Mouse (Mus musculus) stomach, embryonic 14.5 days (tissue): ENCODE measurements around the gene Fancc. TPM values are rescaled to one million over a fixed set of nuclear protein-coding genes. Genes with fewer than 3 reads are reported as not detected.

Source experiments
- ATAC-seq: fragments of 200-750 bp; cut with Nextera tagmentation; 2 replicates; pipeline ENCODE4 v1.8.0; 2017; ENCODE audit warnings: low read depth, moderate TSS enrichment; ENCODE audit not compliant: insufficient number of reproducible peaks, insufficient read depth, low FRiP score
- H3K27ac ChIP-seq: fragments of 300-500 bp; sonication (generic); 2 replicates; pipeline ENCODE4 v1.5.1; 2014; ENCODE audit warnings: mild to moderate bottlenecking, low read length, moderate library complexity, mixed read lengths
- H3K27me3 ChIP-seq: fragments of 300-500 bp; sonication (generic); 2 replicates; pipeline ENCODE4 v1.6.1; 2014; ENCODE audit warnings: low read length, control low read depth, mixed read lengths; ENCODE audit not compliant: control insufficient read depth, insufficient read depth
- H3K36me3 ChIP-seq: fragments of 300-500 bp; sonication (generic); 2 replicates; pipeline ENCODE4 v1.6.1; 2014; ENCODE audit warnings: mild to moderate bottlenecking, control low read depth, low read length, moderate library complexity, mixed read lengths; ENCODE audit not compliant: control insufficient read depth, insufficient read depth
- H3K4me1 ChIP-seq: fragments of 300-500 bp; sonication (generic); 2 replicates; pipeline ENCODE4 v1.6.1; 2014; ENCODE audit warnings: low read length, control low read depth, mixed read lengths; ENCODE audit not compliant: control insufficient read depth, insufficient read depth
- H3K4me2 ChIP-seq: fragments of 300-500 bp; sonication (generic); replicated peaks from 2 replicates; pipeline ENCODE4 v1.6.1; 2014; ENCODE audit warnings: low read depth, low read length, control low read depth
- H3K4me3 ChIP-seq: fragments of 300-500 bp; sonication (generic); 2 replicates; pipeline ENCODE4 v1.5.1; 2014; ENCODE audit warnings: low read depth, low read length, control low read depth
- H3K9ac ChIP-seq: fragments of 300-500 bp; sonication (generic); replicated peaks from 2 replicates; pipeline ENCODE4 v1.6.1; 2014; ENCODE audit warnings: low read depth, mild to moderate bottlenecking, control low read depth, low read length, moderate library complexity, mixed read lengths
- H3K9me3 ChIP-seq: fragments of 300-500 bp; sonication (generic); 2 replicates; pipeline ENCODE4 v1.6.1; 2016; ENCODE audit warnings: low read depth, low read length, control low read depth; ENCODE audit not compliant: control insufficient read depth
- WGBS: fragments of 180-500 bp; shearing (Covaris S2); extraction: QIAGEN DNeasy Blood & Tissue Kit; methylation state at CpG from one replicate; pipeline ENCODE4 v1.1.7; 2014; 5-methylcytosine and 5-hydroxymethylcytosine counted together
- polyA plus RNA-seq: library from polyadenylated mRNA; unstranded; fragments of >200 nt; fragmentation: Nextera tagmentation; extraction: Ambion mirVana; gene quantifications from 2 replicates; pipeline ENCODE4 v1.2.1, GENCODE M21; 2014

Fancc gene
- polyA plus RNA-seq, 1 experiment from 2014 or later = 24.3 TPM

DNA sequence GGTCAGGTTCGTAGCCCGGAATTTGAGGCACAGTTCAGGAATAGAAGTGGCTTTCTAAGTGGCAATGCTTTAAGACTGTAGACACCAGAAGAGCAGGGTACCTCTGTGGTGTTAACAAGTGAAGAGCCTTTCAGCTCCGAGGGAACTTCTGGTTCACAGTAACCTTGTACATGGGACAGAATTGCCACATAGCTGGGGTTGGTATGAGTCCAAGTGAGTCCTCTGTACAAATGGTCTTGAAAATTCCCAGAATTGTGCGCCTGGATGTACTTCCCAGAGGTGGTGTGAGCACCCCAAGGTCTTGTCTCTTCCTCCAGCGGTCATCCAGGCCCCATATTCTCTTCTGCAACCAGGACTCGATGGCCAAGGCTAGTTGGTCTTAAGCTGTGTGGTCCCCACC, 206.1 kb downstream of the Fancc start:
- 96% methylated on average over 6 of the region's 6 CpGs for WGBS
- ATAC-seq = no peak
- peaks cover 24% of the 10 kb centered on the region for H3K4me1 ChIP-seq

GRCm38 (mm10) chr13:63290126-63290525, 207.0 kb downstream of the Fancc start:
- 85% methylated on average over 4 of the region's 4 CpGs for WGBS
- peaks cover 45% of the 10 kb centered on the region for H3K36me3 ChIP-seq
- H3K4me3 ChIP-seq = no peak overlapping the region
- H3K9me3 ChIP-seq = no peaks in the 10 kb centered on the region
- H3K27me3 ChIP-seq = no peaks in the 10 kb centered on the region
- H3K27ac ChIP-seq = no peak overlapping the region
- H3K4me2 ChIP-seq = no peak overlapping the region
- peaks cover 24% of the 10 kb centered on the region for H3K4me1 ChIP-seq
- ATAC-seq = no peak
- H3K9ac ChIP-seq = no peak overlapping the region

More for the DNA sequence above, 206.1 kb downstream of the Fancc start:
- Histone ChIP-seq H3K36me3 (peaks cover 40% of the 10 kb centered on the region), H3K4me2 (no peak overlapping the region), H3K9me3 (no peaks in the 10 kb centered on the region), H3K9ac (no peak overlapping the region), H3K27me3 (no peaks in the 10 kb centered on the region), H3K4me3 (no peak overlapping the region), H3K27ac (no peak overlapping the region)

GRCm38 (mm10) chr13:63289687-63290086, 207.4 kb downstream of the Fancc start:
- peaks cover 48% of the 10 kb centered on the region for H3K36me3 ChIP-seq
- 57% methylated on average over 5 of the region's 5 CpGs for WGBS
- no peaks in the 10 kb centered on the region for H3K27me3 ChIP-seq
- H3K9ac ChIP-seq = no peak overlapping the region
- H3K27ac ChIP-seq = no peak overlapping the region
- H3K4me2 ChIP-seq = no peak overlapping the region
- ATAC-seq = no peak
- no peak overlapping the region for H3K4me3 ChIP-seq
- peaks cover 22% of the 10 kb centered on the region for H3K4me1 ChIP-seq
- no peaks in the 10 kb centered on the region for H3K9me3 ChIP-seq

- Histone ChIP-seq H3K27me3 (no peaks in the 10 kb centered on the region), H3K36me3 (peaks cover 49% of the 10 kb centered on the region), H3K27ac (peak overlapping the region; percentile 41; the same call in 1 of the 2 replicates), H3K4me3 (no peak overlapping the region), H3K4me2 (no peak overlapping the region), H3K9ac (no peak overlapping the region), H3K9me3 (no peaks in the 10 kb centered on the region), H3K4me1 (peaks cover 16% of the 10 kb centered on the region)
- no peak for ATAC-seq
- WGBS = 46% methylated on average over 4 of the region's 4 CpGs
These were observed 207.9 kb downstream of the Fancc start for GRCm38 (mm10) chr13:63289152-63289551.

DNA sequence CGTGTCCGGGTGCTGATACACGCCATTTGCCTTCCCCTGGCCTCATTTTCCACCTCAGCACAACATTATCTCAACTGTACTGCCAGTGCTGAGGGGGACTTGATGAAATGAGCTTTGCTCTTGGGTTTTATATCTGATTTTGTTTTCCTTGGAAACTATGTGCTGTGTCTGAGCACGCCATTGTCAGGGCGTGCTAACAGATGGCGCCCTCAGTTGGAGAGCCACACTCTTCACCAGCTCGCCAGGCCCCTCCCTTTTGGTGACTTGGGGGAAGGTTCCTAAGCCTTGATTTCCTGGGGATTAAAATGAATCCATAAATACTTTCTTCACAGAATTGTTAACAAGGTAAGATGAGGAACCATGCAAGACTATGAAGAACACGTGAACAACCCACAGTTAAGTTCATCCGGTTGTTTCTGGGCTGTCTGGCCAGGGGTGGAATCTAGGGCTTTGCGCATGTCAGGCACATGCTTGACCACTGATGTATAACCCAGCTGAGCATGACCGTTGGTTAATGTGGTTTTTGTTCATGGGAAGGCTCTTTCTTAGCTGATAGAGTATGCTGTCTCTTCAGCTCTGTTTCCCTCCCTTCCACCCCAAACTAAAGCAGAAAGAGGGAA, 210.5 kb downstream of the Fancc start:
- Histone ChIP-seq H3K4me1 (peaks cover 9% of the 10 kb centered on the region), H3K9ac (no peak overlapping the region), H3K4me3 (no peak overlapping the region), H3K27ac (no peak overlapping the region), H3K4me2 (no peak overlapping the region), H3K36me3 (peaks cover 61% of the 10 kb centered on the region), H3K27me3 (no peaks in the 10 kb centered on the region), H3K9me3 (no peaks in the 10 kb centered on the region)
- ATAC-seq = no peak
- 88% methylated on average over 11 of the region's 11 CpGs for WGBS

GRCm38 (mm10) chr13:63284748-63285147, 212.3 kb downstream of the Fancc start:
- Histone ChIP-seq H3K36me3 (peaks cover 52% of the 10 kb centered on the region), H3K9me3 (no peaks in the 10 kb centered on the region), H3K27ac (no peak overlapping the region), H3K4me3 (no peak overlapping the region), H3K4me1 (peaks cover 26% of the 10 kb centered on the region), H3K9ac (no peak overlapping the region), H3K27me3 (no peaks in the 10 kb centered on the region), H3K4me2 (no peak overlapping the region)
- 97% methylated on average over 3 of the region's 3 CpGs for WGBS
- no peak for ATAC-seq

DNA sequence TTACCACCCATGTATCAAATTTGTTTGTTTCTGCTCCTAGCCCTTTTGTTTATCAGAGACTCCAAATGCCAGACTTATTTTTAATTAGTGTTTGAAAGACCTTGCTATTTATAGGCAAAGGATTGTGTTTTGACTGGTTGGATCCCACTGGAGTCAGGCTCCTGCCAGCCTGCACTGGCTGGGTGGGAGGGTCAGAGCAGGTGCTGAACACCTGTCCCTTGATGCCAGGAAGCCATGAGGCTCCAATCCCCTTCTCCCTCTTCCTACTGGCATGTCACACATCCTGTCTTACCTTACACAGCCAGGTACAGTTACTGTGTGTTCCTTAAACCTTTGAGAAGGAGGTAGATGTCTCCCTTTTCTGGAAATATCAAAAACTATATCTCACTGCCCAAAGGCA, 213.8 kb downstream of the Fancc start:
- H3K27me3 ChIP-seq = no peaks in the 10 kb centered on the region
- ATAC-seq = no peak
- H3K9me3 ChIP-seq = no peaks in the 10 kb centered on the region
- H3K4me1 ChIP-seq = peaks cover 36% of the 10 kb centered on the region
- no peak overlapping the region for H3K27ac ChIP-seq
- no peak overlapping the region for H3K4me2 ChIP-seq
- H3K9ac ChIP-seq = no peak overlapping the region
- no peak overlapping the region for H3K4me3 ChIP-seq
- H3K36me3 ChIP-seq = peaks cover 47% of the 10 kb centered on the region

GRCm38 (mm10) chr13:63281206-63281605, 215.9 kb downstream of the Fancc start:
- Histone ChIP-seq H3K27me3 (no peaks in the 10 kb centered on the region), H3K4me2 (no peak overlapping the region), H3K9me3 (no peaks in the 10 kb centered on the region), H3K4me3 (no peak overlapping the region), H3K27ac (peak overlapping the region; percentile 36; the same call in 1 of the 2 replicates), H3K9ac (no peak overlapping the region), H3K36me3 (peaks cover 29% of the 10 kb centered on the region), H3K4me1 (peaks cover 51% of the 10 kb centered on the region)
- WGBS = 69% methylated on average over 8 of the region's 8 CpGs
- no peak for ATAC-seq

GRCm38 (mm10) chr13:63280344-63280743, 216.7 kb downstream of the Fancc start:
- H3K4me2 ChIP-seq = peak overlapping the region; percentile 29
- no peak for ATAC-seq
- H3K4me3 ChIP-seq = no peak overlapping the region
- H3K36me3 ChIP-seq = peaks cover 24% of the 10 kb centered on the region
- peak overlapping the region; percentile 86 for H3K27ac ChIP-seq
- no peaks in the 10 kb centered on the region for H3K27me3 ChIP-seq
- WGBS = 21% methylated on average over 3 of the region's 3 CpGs
- no peaks in the 10 kb centered on the region for H3K9me3 ChIP-seq
- H3K9ac ChIP-seq = no peak overlapping the region; the same call in 1 of the 2 replicates
- peaks cover 51% of the 10 kb centered on the region for H3K4me1 ChIP-seq
